Mouse (Mus musculus) bone marrow, adult 2 months (tissue): ENCODE data around the gene Wdr18.

Source experiments
- CTCF ChIP-seq: fragments of 200-500 bp; IDR thresholded peaks from 2 replicates; pipeline ENCODE4 v1.5.1; 2011; ENCODE audit warnings: low read length, control low read depth; ENCODE audit not compliant: control insufficient read depth, insufficient read depth
- POLR2A ChIP-seq: fragments of 200-500 bp; IDR thresholded peaks from 2 replicates; pipeline ENCODE4 v1.6.1; 2011; ENCODE audit warnings: low read depth, mild to moderate bottlenecking, control low read depth, low read length, borderline replicate concordance; ENCODE audit not compliant: control insufficient read depth

- TF ChIP-seq POLR2A (no peak), CTCF (no peak)
These were observed 39.7 kb upstream of the Wdr18 start for GRCm38 (mm10) chr10:79920056-79920890.
